Mouse (Mus musculus) erythroid progenitor cell, adult 5-6 weeks (primary cell): ENCODE measurements around the gene Gfra1. TPM values are rescaled to one million over a fixed set of nuclear protein-coding genes. Genes with fewer than 3 reads are reported as not detected.

Experiments
- ATAC-seq: replicated peaks from 2 replicates; pipeline ENCODE4 v1.8.0; 2016; ENCODE audit warnings: moderate number of reproducible peaks, mild to moderate bottlenecking, moderate TSS enrichment, inconsistent platforms; ENCODE audit not compliant: poor library complexity, low FRiP score, severe bottlenecking
- total RNA-seq, 2 experiments: library from RNA; stranded (forward) in 1 of 2; stranded (reverse) in 1 of 2; fragments of 150-400 nt in 1 of 2; fragments of 186-747, 209-891 nt in 1 of 2; gene quantifications; 2 replicates each; pipeline versions ENCODE4 v1.2.3 to v1.2.4; 2015 to 2017; ENCODE audit warnings: low replicate concordance in 2 of 2

Gene Gfra1
- total RNA-seq, 2 experiments from 2014 or later: 1.2 to 5.9 TPM

GRCm38 (mm10) chr19:58399166-58399565 lies 56.5 kb downstream of the Gfra1 start:
- ATAC-seq: no peak

GRCm38 (mm10) chr19:58396604-58396984 lies 59.1 kb downstream of the Gfra1 start:
- ATAC-seq: no peak

GRCm38 (mm10) chr19:58395785-58396603 lies 59.7 kb downstream of the Gfra1 start:
- no peak for ATAC-seq

GRCm38 (mm10) chr19:58393121-58393520 lies 62.6 kb downstream of the Gfra1 start:
- ATAC-seq: no peak

GRCm38 (mm10) chr19:58391796-58392195 lies 63.9 kb downstream of the Gfra1 start:
- ATAC-seq: no peak

GRCm38 (mm10) chr19:58389466-58389865 lies 66.2 kb downstream of the Gfra1 start:
- ATAC-seq: no peak

GRCm38 (mm10) chr19:58388851-58389447 lies 66.8 kb downstream of the Gfra1 start:
- no peak for ATAC-seq

GRCm38 (mm10) chr19:58383273-58383672 lies 72.4 kb downstream of the Gfra1 start:
- ATAC-seq: no peak

GRCm38 (mm10) chr19:58382535-58382934 lies 73.2 kb downstream of the Gfra1 start:
- ATAC-seq: no peak

GRCm38 (mm10) chr19:58377969-58378368 lies 77.7 kb downstream of the Gfra1 start:
- no peak for ATAC-seq

GRCm38 (mm10) chr19:58376675-58377102 lies 79.0 kb downstream of the Gfra1 start:
- no peak for ATAC-seq

GRCm38 (mm10) chr19:58374648-58375047 lies 81.1 kb downstream of the Gfra1 start:
- no peak for ATAC-seq

- no peak for ATAC-seq
These were observed 81.6 kb downstream of the Gfra1 start for GRCm38 (mm10) chr19:58374155-58374554.

- no peak for ATAC-seq
These were observed 87.2 kb downstream of the Gfra1 start for GRCm38 (mm10) chr19:58368513-58368912.

GRCm38 (mm10) chr19:58364688-58365087 lies 91.0 kb downstream of the Gfra1 start:
- no peak for ATAC-seq

GRCm38 (mm10) chr19:58360982-58361381 lies 94.7 kb downstream of the Gfra1 start:
- no peak for ATAC-seq

- no peak for ATAC-seq
These were observed 97.6 kb downstream of the Gfra1 start for GRCm38 (mm10) chr19:58358063-58358462.

- ATAC-seq: no peak
These were observed 101.8 kb downstream of the Gfra1 start for GRCm38 (mm10) chr19:58353953-58354352.

- no peak for ATAC-seq
These were observed 102.3 kb downstream of the Gfra1 start for GRCm38 (mm10) chr19:58353260-58353870.

- ATAC-seq: no peak
These were observed 105.8 kb downstream of the Gfra1 start for GRCm38 (mm10) chr19:58349890-58350408.

GRCm38 (mm10) chr19:58345137-58345536 lies 110.6 kb downstream of the Gfra1 start:
- ATAC-seq: no peak
